Mouse (Mus musculus) bone marrow macrophage, adult 2 months (primary cell): ENCODE data around the gene Shisal2a. TPM values are rescaled to one million over a fixed set of nuclear protein-coding genes. Genes with fewer than 3 reads are reported as not detected.

Experiments
- H3K27ac ChIP-seq: 2 replicates; pipeline ENCODE4 v1.5.1; 2012; ENCODE audit warnings: low read depth, low read length; ENCODE audit not compliant: insufficient read depth
- H3K4me1 ChIP-seq: 2 replicates; pipeline ENCODE4 v1.6.1; 2012; ENCODE audit warnings: low read length; ENCODE audit not compliant: control insufficient read depth, insufficient read depth
- H3K4me3 ChIP-seq: 2 replicates; pipeline ENCODE4 v1.5.1; 2012; ENCODE audit warnings: mild to moderate bottlenecking, low read length, moderate library complexity; ENCODE audit not compliant: insufficient read depth
- CTCF ChIP-seq: IDR thresholded peaks from 2 replicates; pipeline ENCODE4 v1.5.1; 2012; ENCODE audit warnings: low read depth, mild to moderate bottlenecking, low read length, moderate library complexity
- POLR2A ChIP-seq: IDR thresholded peaks from 2 replicates; pipeline ENCODE4 v1.6.1; 2012; ENCODE audit warnings: mild to moderate bottlenecking, low read depth, low read length, borderline replicate concordance
- polyA plus RNA-seq: library from polyadenylated mRNA; stranded (reverse); fragments of >200 nt; gene quantifications from 2 replicates; pipeline ENCODE4 v1.2.4, GENCODE M21; 2012; ENCODE audit not compliant: missing spikeins, insufficient read depth, insufficient read length

The Shisal2a gene
- polyA plus RNA-seq, 1 experiment: not detected

- peaks cover 4% of the 10 kb centered on the region; the same call in 1 of the 2 replicates for H3K4me1 ChIP-seq
- peak overlapping the region; percentile 65; the same call in 1 of the 2 replicates for H3K4me3 ChIP-seq
- 0 out of 2 replicates have a peak overlapping the region, but pooled peaks have one; percentile 75 for H3K27ac ChIP-seq
- no peak for TF ChIP-seq POLR2A
- no peak for TF ChIP-seq CTCF
Measured at GRCm38 (mm10) chr4:108327071-108327579, 56.0 kb downstream of the Shisal2a start.

- Histone ChIP-seq H3K4me1 (peaks cover 11% of the 10 kb centered on the region), H3K27ac (no peak overlapping the region), H3K4me3 (no peak overlapping the region)
- TF ChIP-seq POLR2A: no peak
- no peak for TF ChIP-seq CTCF
Measured at GRCm38 (mm10) chr4:108323588-108323987, 59.6 kb downstream of the Shisal2a start.

- H3K4me1 ChIP-seq: peaks cover 16% of the 10 kb centered on the region
- TF ChIP-seq CTCF: no peak
- TF ChIP-seq POLR2A: no peak
- H3K4me3 ChIP-seq: no peak overlapping the region
- H3K27ac ChIP-seq: no peak overlapping the region
Measured at GRCm38 (mm10) chr4:108320627-108321380, 62.3 kb downstream of the Shisal2a start.

GRCm38 (mm10) chr4:108319747-108320146 lies 63.4 kb downstream of the Shisal2a start:
- H3K4me1 ChIP-seq: peaks cover 16% of the 10 kb centered on the region
- no peak for TF ChIP-seq POLR2A
- TF ChIP-seq CTCF: no peak
- no peak overlapping the region for H3K27ac ChIP-seq
- H3K4me3 ChIP-seq: no peak overlapping the region

- Histone ChIP-seq H3K4me3 (no peak overlapping the region), H3K27ac (peak overlapping the region; percentile 46), H3K4me1 (peaks cover 16% of the 10 kb centered on the region)
- TF ChIP-seq POLR2A: no peak
- TF ChIP-seq CTCF: no peak
Measured at GRCm38 (mm10) chr4:108318649-108319615, 64.2 kb downstream of the Shisal2a start.

Other genes with a start within 250 kb of the Shisal2a start
- 179 and 181 TPM in 2 replicates for gene Scp2, start 238.4 kb downstream of the Shisal2a start, polyA plus RNA-seq
- gene Echdc2, start 217.9 kb downstream of the Shisal2a start, polyA plus RNA-seq: not detected in 2 replicates
- not detected in 2 replicates for gene Zyg11a, start 165.3 kb downstream of the Shisal2a start, polyA plus RNA-seq
- gene Zyg11b, start 82.3 kb downstream of the Shisal2a start, polyA plus RNA-seq: 16.9 and 17.2 TPM in 2 replicates
- 7.9 and 10.3 TPM in 2 replicates for gene Coa7, start 55.2 kb downstream of the Shisal2a start, polyA plus RNA-seq
- 0.66 TPM in 1 of 2 replicates, not detected in the other for gene Gpx7, start 23.6 kb upstream of the Shisal2a start, polyA plus RNA-seq
- gene Tut4, start 76.1 kb upstream of the Shisal2a start, polyA plus RNA-seq: 37.6 and 48.2 TPM in 2 replicates
- 29.7 and 31.4 TPM in 2 replicates for gene Prpf38a, start 196.0 kb upstream of the Shisal2a start, polyA plus RNA-seq
- gene Orc1, start 196.1 kb upstream of the Shisal2a start, polyA plus RNA-seq: 1.1 and 1.3 TPM in 2 replicates
- 37.9 and 49.0 TPM in 2 replicates for gene Cc2d1b, start 236.6 kb upstream of the Shisal2a start, polyA plus RNA-seq